Mouse (Mus musculus): ENCODE measurements around the gene Pitpnb. TPM values are rescaled to one million over a fixed set of nuclear protein-coding genes. Genes with fewer than 3 reads are reported as not detected.

Pitpnb gene
- polyA plus RNA-seq, 1 experiment from 2014 or later, result 97.0 TPM

- 90% methylated on average over 9 of the region's 9 CpGs for WGBS
- Histone ChIP-seq H3K36me3 (no peaks in the 10 kb centered on the region), H3K4me2 (no peak overlapping the region), H3K27ac (replicated peaks) (no peak overlapping the region), H3K9ac (no peak overlapping the region), H3K27me3 (no peaks in the 10 kb centered on the region), H3K4me1 (replicated peaks) (no peaks in the 10 kb centered on the region), H3K4me3 (no peak overlapping the region), H3K9me3 (no peaks in the 10 kb centered on the region)
- ATAC-seq (ENCODE audit: low read depth), result no peak
These were observed 16.7 kb upstream of the Pitpnb start for GRCm38 (mm10) chr5:111313833-111314232.

- H3K4me2 ChIP-seq, result no peak overlapping the region
- 87% methylated on average over 6 of the region's 6 CpGs for WGBS
- H3K4me1 ChIP-seq (replicated peaks), result no peaks in the 10 kb centered on the region
- H3K4me3 ChIP-seq, result no peak overlapping the region
- no peak overlapping the region for H3K9ac ChIP-seq
- ATAC-seq (ENCODE audit: low read depth), result no peak
- no peaks in the 10 kb centered on the region for H3K36me3 ChIP-seq
- no peaks in the 10 kb centered on the region for H3K27me3 ChIP-seq
- H3K27ac ChIP-seq (replicated peaks), result no peak overlapping the region
- no peaks in the 10 kb centered on the region for H3K9me3 ChIP-seq
These were observed 15.5 kb upstream of the Pitpnb start for GRCm38 (mm10) chr5:111315061-111315460.

- no peak overlapping the region for H3K27ac ChIP-seq (replicated peaks)
- no peaks in the 10 kb centered on the region for H3K9me3 ChIP-seq
- H3K27me3 ChIP-seq, result no peaks in the 10 kb centered on the region
- no peaks in the 10 kb centered on the region for H3K36me3 ChIP-seq
- WGBS, result 90% methylated on average over 3 of the region's 3 CpGs
- no peak overlapping the region for H3K9ac ChIP-seq
- no peak overlapping the region for H3K4me2 ChIP-seq
- ATAC-seq (ENCODE audit: low read depth), result no peak
- H3K4me1 ChIP-seq (replicated peaks), result no peaks in the 10 kb centered on the region
- no peak overlapping the region for H3K4me3 ChIP-seq
These were observed 13.0 kb upstream of the Pitpnb start for GRCm38 (mm10) chr5:111317526-111317925.

GRCm38 (mm10) chr5:111318946-111319345 is 11.6 kb upstream of the Pitpnb start:
- WGBS, result 74% methylated on average over 1 of the region's 1 CpGs
- H3K4me3 ChIP-seq, result no peak overlapping the region
- ATAC-seq (ENCODE audit: low read depth), result no peak

GRCm38 (mm10) chr5:111325813-111326212 is 4.8 kb upstream of the Pitpnb start:
- Histone ChIP-seq H3K4me3 (no peak overlapping the region), H3K27me3 (no peaks in the 10 kb centered on the region; the same call in 1 of the 2 replicates), H3K9me3 (0 out of 2 replicates have a peak, but pooled peaks cover 5% of the 10 kb centered on the region), H3K4me2 (no peak overlapping the region), H3K4me1 (replicated peaks) (0 out of 2 replicates have a peak, but pooled peaks cover 6% of the 10 kb centered on the region), H3K27ac (replicated peaks) (no peak overlapping the region), H3K9ac (no peak overlapping the region), H3K36me3 (no peaks in the 10 kb centered on the region)
- ATAC-seq (ENCODE audit: low read depth), result no peak
- 27% methylated on average over 1 of the region's 1 CpGs for WGBS

More at GRCm38 (mm10) chr5:111318946-111319345, 11.6 kb upstream of the Pitpnb start:
- Histone ChIP-seq H3K4me1 (replicated peaks) (no peaks in the 10 kb centered on the region), H3K27ac (replicated peaks) (no peak overlapping the region), H3K4me2 (no peak overlapping the region), H3K36me3 (no peaks in the 10 kb centered on the region), H3K27me3 (no peaks in the 10 kb centered on the region; the same call in 1 of the 2 replicates), H3K9me3 (no peaks in the 10 kb centered on the region), H3K9ac (no peak overlapping the region)

- no peaks in the 10 kb centered on the region for H3K36me3 ChIP-seq
- WGBS, result 84% methylated on average over 7 of the region's 7 CpGs
- H3K4me3 ChIP-seq, result no peak overlapping the region
- H3K27me3 ChIP-seq, result no peaks in the 10 kb centered on the region; the same call in 1 of the 2 replicates
- no peak overlapping the region for H3K27ac ChIP-seq (replicated peaks)
- H3K9ac ChIP-seq, result no peak overlapping the region
- no peak overlapping the region for H3K4me2 ChIP-seq
- H3K9me3 ChIP-seq, result 0 out of 2 replicates have a peak, but pooled peaks cover 5% of the 10 kb centered on the region
- H3K4me1 ChIP-seq (replicated peaks), result peaks cover 20% of the 10 kb centered on the region
- ATAC-seq (ENCODE audit: low read depth), result no peak
These were observed 3.1 kb upstream of the Pitpnb start for GRCm38 (mm10) chr5:111327420-111327819.

GRCm38 (mm10) chr5:111329782-111330416 is 664 bp upstream of the Pitpnb start:
- peak overlapping the region; percentile 95 for H3K4me3 ChIP-seq
- H3K9ac ChIP-seq, result peak overlapping the region; percentile 72
- peaks cover 22% of the 10 kb centered on the region for H3K4me1 ChIP-seq (replicated peaks)
- H3K36me3 ChIP-seq, result peaks cover 13% of the 10 kb centered on the region
- peak overlapping the region; percentile 67 for H3K4me2 ChIP-seq
- peak overlapping the region; percentile 92 for H3K27ac ChIP-seq (replicated peaks)
- peak; percentile 51 for ATAC-seq (ENCODE audit: low read depth)
- H3K27me3 ChIP-seq, result no peaks in the 10 kb centered on the region
- 30% methylated on average over 10 of the region's 10 CpGs for WGBS
- H3K9me3 ChIP-seq, result 0 out of 2 replicates have a peak, but pooled peaks cover 5% of the 10 kb centered on the region

- Histone ChIP-seq H3K27me3 (no peaks in the 10 kb centered on the region), H3K4me2 (peak overlapping the region; percentile 88), H3K4me3 (peak overlapping the region; percentile 95), H3K9ac (peak overlapping the region; percentile 97), H3K27ac (replicated peaks) (peak overlapping the region; percentile 92), H3K9me3 (no peaks in the 10 kb centered on the region), H3K36me3 (peaks cover 20% of the 10 kb centered on the region), H3K4me1 (replicated peaks) (peaks cover 22% of the 10 kb centered on the region)
- 0 out of 2 replicates have a peak, but pooled peaks have one; percentile 6 for ATAC-seq (ENCODE audit: low read depth)
- WGBS, result under 1% methylated on average over 14 of the region's 14 CpGs
These were observed 504 bp downstream of the Pitpnb start for GRCm38 (mm10) chr5:111331099-111331435.

- no peak overlapping the region for H3K4me3 ChIP-seq
- no peak for ATAC-seq (ENCODE audit: low read depth)
- H3K4me1 ChIP-seq (replicated peaks), result peaks cover 15% of the 10 kb centered on the region
- H3K4me2 ChIP-seq, result no peak overlapping the region
- WGBS, result 94% methylated on average over 8 of the region's 8 CpGs
- H3K9ac ChIP-seq, result no peak overlapping the region
- H3K9me3 ChIP-seq, result no peaks in the 10 kb centered on the region
- H3K27me3 ChIP-seq, result no peaks in the 10 kb centered on the region
- peaks cover 63% of the 10 kb centered on the region for H3K36me3 ChIP-seq
- no peak overlapping the region for H3K27ac ChIP-seq (replicated peaks)
These were observed 5.6 kb downstream of the Pitpnb start for GRCm38 (mm10) chr5:111335939-111336691.

GRCm38 (mm10) chr5:111341609-111342008 is 11.0 kb downstream of the Pitpnb start:
- H3K27ac ChIP-seq (replicated peaks), result no peak overlapping the region
- no peak overlapping the region for H3K9ac ChIP-seq
- no peak for ATAC-seq (ENCODE audit: low read depth)
- no peak overlapping the region for H3K4me2 ChIP-seq
- no peaks in the 10 kb centered on the region for H3K9me3 ChIP-seq
- no peaks in the 10 kb centered on the region for H3K4me1 ChIP-seq (replicated peaks)
- no peak overlapping the region for H3K4me3 ChIP-seq
- WGBS, result 57% methylated on average over 5 of the region's 5 CpGs
- H3K36me3 ChIP-seq, result peaks cover 80% of the 10 kb centered on the region
- H3K27me3 ChIP-seq, result no peaks in the 10 kb centered on the region

- Histone ChIP-seq H3K9ac (no peak overlapping the region), H3K4me1 (replicated peaks) (no peaks in the 10 kb centered on the region), H3K27me3 (no peaks in the 10 kb centered on the region), H3K4me2 (no peak overlapping the region), H3K4me3 (no peak overlapping the region), H3K9me3 (no peaks in the 10 kb centered on the region), H3K27ac (replicated peaks) (no peak overlapping the region), H3K36me3 (peaks cover 86% of the 10 kb centered on the region)
- WGBS, result 87% methylated on average over 2 of the region's 2 CpGs
- no peak for ATAC-seq (ENCODE audit: low read depth)
These were observed 14.3 kb downstream of the Pitpnb start for GRCm38 (mm10) chr5:111344721-111345400.
